Mouse (Mus musculus) kidney, adult 2 months (tissue): ENCODE data around the gene Itih1. TPM values are rescaled to one million over a fixed set of nuclear protein-coding genes. Genes with fewer than 3 reads are reported as not detected.

Experiments
- DNase-seq: peaks from one replicate; pipeline ENCODE4 v3.0.0; 2021
- H3K27ac ChIP-seq: fragments of 200-500 bp; 2 replicates; pipeline ENCODE4 v1.5.1; 2012; ENCODE audit warnings: low read depth, low read length, control low read depth, inconsistent platforms; ENCODE audit not compliant: insufficient read depth
- H3K27me3 ChIP-seq: fragments of 200-500 bp; replicated peaks from 2 replicates; pipeline ENCODE4 v1.6.1; 2012; ENCODE audit warnings: mild to moderate bottlenecking, moderate library complexity, low read length, inconsistent platforms; ENCODE audit not compliant: control insufficient read depth, insufficient read depth
- H3K36me3 ChIP-seq: fragments of 200-500 bp; 2 replicates; pipeline ENCODE4 v1.6.1; 2012; ENCODE audit warnings: mild to moderate bottlenecking, moderate library complexity, low read length, inconsistent platforms; ENCODE audit not compliant: control insufficient read depth, insufficient read depth
- H3K4me1 ChIP-seq: fragments of 200-500 bp; 2 replicates; pipeline ENCODE4 v1.6.1; 2011; ENCODE audit warnings: low read length; ENCODE audit not compliant: control insufficient read depth, insufficient read depth
- H3K4me3 ChIP-seq: fragments of 200-500 bp; 2 replicates; pipeline ENCODE4 v1.5.1; 2011; ENCODE audit warnings: mild to moderate bottlenecking, low read depth, low read length, control low read depth; ENCODE audit not compliant: insufficient read depth
- CTCF ChIP-seq: fragments of 200-500 bp; conservative IDR thresholded peaks from 2 replicates; pipeline ENCODE4 v1.5.1; 2011; ENCODE audit warnings: low read depth, mild to moderate bottlenecking, control low read depth, low read length, moderate library complexity, mixed read lengths; ENCODE audit not compliant: insufficient read depth, insufficient read length
- POLR2A ChIP-seq: fragments of 200-500 bp; IDR thresholded peaks from one replicate; pipeline ENCODE4 v1.6.1; 2011; ENCODE audit warnings: low read depth, low read length, control low read depth
- whole genome bisulfite sequencing: fragments of 180-500 bp; shearing (Covaris S2); methylation state at CpG from one replicate; pipeline ENCODE4 v1.1.7; 2018; 5-methylcytosine and 5-hydroxymethylcytosine counted together
- polyA plus RNA-seq: library from polyadenylated mRNA; depleted of rRNA; stranded (reverse); fragments of >200 nt; gene quantifications from 2 replicates; pipeline ENCODE4 v1.2.3, GENCODE M21; 2012

Gene Itih1
- polyA plus RNA-seq, 1 experiment = 1.1 TPM

DNA sequence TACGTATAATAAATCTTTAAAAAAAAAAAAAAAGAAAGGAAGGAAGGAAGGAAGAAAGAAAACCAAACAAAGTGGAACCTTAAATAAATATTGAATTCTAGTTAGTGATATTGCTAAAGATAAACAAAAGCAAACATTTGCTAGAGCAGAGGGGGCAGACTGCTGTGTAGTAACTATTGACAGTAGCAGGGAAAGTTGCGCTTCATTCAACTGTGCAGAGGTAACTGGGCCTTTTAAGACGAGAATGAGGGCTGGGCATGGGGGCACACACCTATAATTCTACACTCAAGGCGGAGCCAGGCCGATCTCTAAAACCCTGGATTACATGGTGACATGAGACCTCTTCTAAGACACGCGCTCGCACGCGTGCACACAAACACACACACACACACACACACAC is 6.9 kb upstream of the Itih1 start:
- no peak for DNase-seq
- WGBS = 95% methylated on average over 10 of the region's 10 CpGs

DNA sequence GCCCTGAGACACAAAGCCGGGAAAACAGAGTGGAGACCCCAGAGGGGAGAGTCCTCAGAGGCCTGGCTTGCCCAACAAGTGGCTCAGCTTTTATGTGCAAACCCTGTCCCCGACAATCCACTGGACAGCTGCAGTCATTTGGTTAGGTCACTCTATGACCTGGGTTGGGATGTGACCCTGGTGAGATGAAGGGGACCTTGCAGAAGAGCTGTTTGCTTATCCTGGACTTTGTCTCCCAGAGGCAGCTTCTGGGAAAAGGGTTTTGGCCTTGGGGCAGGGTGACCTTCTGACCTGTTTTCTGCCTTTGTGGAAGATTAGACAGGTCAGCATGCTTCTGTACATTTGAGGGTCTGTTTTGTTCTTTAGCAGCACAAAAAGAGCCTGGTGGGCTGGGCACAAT is 1.7 kb upstream of the Itih1 start:
- Histone ChIP-seq H3K36me3 (no peaks in the 10 kb centered on the region), H3K4me3 (no peak overlapping the region), H3K27me3 (no peaks in the 10 kb centered on the region), H3K27ac (no peak overlapping the region), H3K4me1 (peaks cover 3% of the 10 kb centered on the region; the same call in 1 of the 2 replicates)
- DNase-seq = peak; percentile 44
- WGBS = 80% methylated on average over 2 of the region's 2 CpGs
- TF ChIP-seq CTCF (no peak), POLR2A (no peak)

More for the DNA sequence above, 6.9 kb upstream of the Itih1 start:
- no peak overlapping the region for H3K27ac ChIP-seq
- TF ChIP-seq CTCF = no peak
- no peak for TF ChIP-seq POLR2A
- no peak overlapping the region for H3K4me3 ChIP-seq
- H3K27me3 ChIP-seq = no peaks in the 10 kb centered on the region
- no peaks in the 10 kb centered on the region for H3K36me3 ChIP-seq
- H3K4me1 ChIP-seq = peaks cover 3% of the 10 kb centered on the region; the same call in 1 of the 2 replicates

DNA sequence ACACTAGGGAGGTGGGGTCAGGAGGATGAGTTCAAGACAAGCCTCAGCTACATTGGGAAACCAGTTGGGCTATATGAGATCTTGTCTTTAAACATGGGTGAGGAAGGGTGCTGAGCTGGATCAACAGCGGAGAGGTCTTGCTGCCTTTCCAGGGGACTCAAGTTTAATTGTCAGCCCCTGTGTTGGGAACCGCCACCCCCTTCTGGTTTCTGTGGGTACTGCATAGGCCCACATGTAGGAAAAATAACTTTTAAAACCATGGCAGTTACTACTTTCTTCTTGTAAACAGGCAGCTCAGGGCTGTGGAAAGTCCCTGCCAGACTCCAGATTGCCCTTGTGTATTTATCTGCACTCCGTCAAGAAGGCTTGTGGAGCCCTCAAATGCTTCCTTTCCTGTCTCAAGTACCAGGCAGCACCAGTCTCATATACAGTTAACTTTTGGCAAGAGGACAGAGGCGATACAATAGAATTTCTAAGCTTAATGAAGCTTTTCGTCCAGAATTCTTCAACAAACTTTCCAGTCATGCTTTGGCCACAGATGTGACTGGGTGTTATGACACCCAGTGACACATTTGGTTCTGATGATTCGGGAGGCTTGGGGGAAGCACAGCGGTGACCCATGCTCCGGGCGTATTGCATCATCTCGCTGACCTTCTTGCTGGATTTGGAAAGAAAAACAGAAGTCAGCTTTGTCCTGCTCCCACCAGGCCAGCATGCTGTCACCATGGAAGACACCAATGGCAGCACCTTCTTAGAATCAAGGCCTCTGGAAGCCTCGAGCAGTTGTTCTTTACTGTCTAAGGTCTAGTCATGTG is 978 bp upstream of the Itih1 start:
- whole genome bisulfite sequencing = 63% methylated on average over 11 of the region's 11 CpGs
- Histone ChIP-seq H3K27me3 (no peaks in the 10 kb centered on the region), H3K4me3 (no peak overlapping the region), H3K4me1 (peaks cover 3% of the 10 kb centered on the region; the same call in 1 of the 2 replicates), H3K27ac (no peak overlapping the region), H3K36me3 (no peaks in the 10 kb centered on the region)
- DNase-seq = peak; percentile 54
- TF ChIP-seq POLR2A = no peak
- peak; percentile 56 for TF ChIP-seq CTCF

DNA sequence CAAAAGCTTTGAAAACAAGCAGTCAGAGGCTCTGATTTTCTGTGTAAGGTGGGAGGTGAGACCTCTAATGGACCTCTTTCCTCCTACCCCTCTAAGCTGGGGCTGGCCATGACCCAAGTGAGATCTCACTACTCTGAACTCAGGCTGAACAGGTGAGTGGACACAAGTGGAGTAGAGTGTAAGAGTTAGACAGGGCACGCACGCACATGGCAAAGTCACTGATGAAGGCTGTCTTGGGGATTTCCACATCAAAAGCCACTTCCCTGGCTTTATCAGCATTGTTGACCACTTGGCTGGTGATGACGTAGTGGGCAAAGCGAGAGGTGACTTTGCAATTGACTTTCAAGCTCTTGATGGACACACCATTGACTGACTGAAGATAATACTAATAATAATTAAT is 835 bp downstream of the Itih1 start:
- no peak for DNase-seq

DNA sequence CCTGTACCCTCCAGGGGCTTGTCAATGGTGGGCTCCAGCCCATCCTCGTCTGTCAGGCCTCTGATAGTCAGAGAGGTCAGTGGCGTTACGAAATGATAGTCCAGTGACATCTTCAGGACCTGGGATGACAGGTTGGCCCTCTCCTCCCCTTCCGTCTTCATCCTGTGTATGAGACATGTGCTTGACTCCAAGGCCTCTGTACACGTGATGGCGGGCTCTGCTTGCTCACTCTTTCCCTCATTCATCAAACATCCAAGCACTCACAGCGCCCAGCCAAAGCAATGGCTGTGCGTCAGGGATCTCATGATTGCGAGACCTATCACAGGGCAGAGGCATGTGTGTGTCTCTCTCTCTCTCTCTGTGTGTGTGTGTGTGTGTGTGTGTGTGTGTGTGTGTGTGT is 9.7 kb downstream of the Itih1 start:
- Histone ChIP-seq H3K4me3 (no peak overlapping the region), H3K27me3 (no peaks in the 10 kb centered on the region), H3K36me3 (no peaks in the 10 kb centered on the region), H3K4me1 (no peaks in the 10 kb centered on the region), H3K27ac (no peak overlapping the region)
- TF ChIP-seq CTCF = no peak
- no peak for TF ChIP-seq POLR2A
- WGBS = 87% methylated on average over 9 of the region's 9 CpGs
- DNase-seq = no peak

More for the DNA sequence above, 835 bp downstream of the Itih1 start:
- no peak overlapping the region for H3K27ac ChIP-seq
- TF ChIP-seq CTCF = no peak
- TF ChIP-seq POLR2A = no peak
- H3K4me3 ChIP-seq = no peak overlapping the region
- 98% methylated on average over 4 of the region's 4 CpGs for WGBS
- H3K36me3 ChIP-seq = no peaks in the 10 kb centered on the region
- H3K4me1 ChIP-seq = peaks cover 3% of the 10 kb centered on the region; the same call in 1 of the 2 replicates
- H3K27me3 ChIP-seq = no peaks in the 10 kb centered on the region

DNA sequence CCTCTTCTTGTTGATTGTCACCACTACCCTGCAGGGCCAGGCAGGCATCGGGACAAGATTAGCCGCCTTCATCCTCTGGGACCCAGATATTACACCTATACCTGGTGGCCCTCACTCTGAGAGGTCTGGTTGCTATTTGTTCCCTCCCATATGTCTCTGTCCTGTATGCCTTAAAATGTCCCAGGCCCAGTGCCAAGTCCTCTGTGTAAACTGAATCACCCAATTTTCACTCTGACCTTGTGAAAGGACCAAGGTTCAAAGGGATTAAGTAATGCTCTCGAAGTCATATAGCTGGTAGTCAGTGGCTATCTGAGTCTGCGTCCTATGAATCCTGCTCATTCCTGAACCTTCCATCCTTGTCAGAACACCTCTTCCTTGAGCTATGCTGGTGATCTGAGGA is 12.7 kb downstream of the Itih1 start:
- no peak for DNase-seq
- H3K4me3 ChIP-seq = no peak overlapping the region
- H3K4me1 ChIP-seq = no peaks in the 10 kb centered on the region
- no peaks in the 10 kb centered on the region for H3K36me3 ChIP-seq
- no peak for TF ChIP-seq POLR2A
- TF ChIP-seq CTCF = no peak
- 90% methylated on average over 4 of the region's 4 CpGs for WGBS
- no peaks in the 10 kb centered on the region for H3K27me3 ChIP-seq
- H3K27ac ChIP-seq = no peak overlapping the region

DNA sequence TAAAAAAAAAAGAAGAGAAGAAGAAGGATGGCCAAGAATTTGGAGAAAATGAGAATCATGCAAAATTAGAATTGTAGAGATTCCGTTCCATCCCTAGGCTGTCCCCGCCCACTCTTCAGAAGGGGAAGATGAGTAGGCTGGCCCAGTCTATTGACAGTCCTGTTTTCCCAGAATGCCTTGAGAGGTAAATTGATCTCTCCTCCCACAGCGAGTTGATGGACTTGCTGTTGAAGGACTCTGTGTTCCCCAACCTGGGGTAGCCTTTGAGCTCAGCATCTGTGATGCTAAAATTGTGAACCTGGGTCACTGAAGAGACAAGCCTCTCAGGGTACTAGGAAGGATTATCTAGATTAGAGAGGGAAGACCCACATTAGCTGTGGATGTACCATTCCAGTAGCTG is 17.6 kb downstream of the Itih1 start:
- H3K4me1 ChIP-seq = no peaks in the 10 kb centered on the region
- TF ChIP-seq CTCF (no peak), POLR2A (no peak)
- no peak overlapping the region for H3K27ac ChIP-seq
- H3K4me3 ChIP-seq = no peak overlapping the region
- DNase-seq = no peak
- H3K36me3 ChIP-seq = no peaks in the 10 kb centered on the region
- no peaks in the 10 kb centered on the region for H3K27me3 ChIP-seq
- WGBS = 88% methylated on average over 3 of the region's 3 CpGs

DNA sequence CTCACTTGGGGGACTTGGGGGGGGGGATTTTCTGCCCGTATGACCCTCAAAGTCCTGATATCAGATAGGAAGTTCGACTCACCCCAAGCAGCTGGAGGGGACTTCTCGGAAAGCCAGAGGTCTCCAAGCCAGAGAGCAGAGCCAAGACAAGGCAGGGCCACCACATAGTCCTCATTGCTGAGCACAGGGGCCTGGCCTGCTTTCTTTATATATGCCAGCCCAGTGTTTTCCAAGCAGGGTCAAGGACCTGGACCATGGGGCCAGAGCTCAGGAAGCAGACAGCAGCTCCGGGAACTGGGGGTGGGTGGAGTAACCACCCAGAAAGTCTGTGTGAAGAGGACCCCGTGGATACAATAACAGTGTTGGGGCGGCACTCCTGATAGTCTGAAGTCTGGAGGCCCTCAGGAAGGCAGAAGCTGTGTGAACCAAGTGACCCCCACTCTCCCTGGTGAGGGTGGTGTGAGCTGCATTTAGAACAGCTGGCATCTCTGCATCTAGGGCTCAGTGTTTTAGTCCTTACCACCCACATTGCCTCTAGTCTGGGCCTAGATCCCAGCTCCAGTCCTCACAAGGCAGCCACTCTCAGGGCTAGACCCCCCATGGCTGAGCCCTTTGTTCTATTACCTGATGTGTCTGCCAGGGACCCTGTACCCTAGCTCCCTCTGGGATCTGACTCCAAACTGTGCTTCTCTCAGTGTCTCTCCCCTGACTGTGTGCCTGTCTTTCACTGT is 19.5 kb downstream of the Itih1 start, which contains the start of gene Itih3:
Itih3 (minus strand) TSS at position 386 of the 731 bp plus-strand sequence.
- TF ChIP-seq CTCF = no peak
- TF ChIP-seq POLR2A = no peak
- no peak within 1 kb of the TSS for H3K4me3 ChIP-seq
- no peak within 1 kb of the TSS for H3K27ac ChIP-seq
- no peak for DNase-seq
- H3K4me1 ChIP-seq = no peaks in the 10 kb centered on the region
- 61% methylated on average over 6 of the region's 6 CpGs for WGBS
- no peaks in the 10 kb centered on the region for H3K36me3 ChIP-seq
- H3K27me3 ChIP-seq = no peaks in the 10 kb centered on the region
